Mouse (Mus musculus) C2C12 (cell line): ENCODE measurements around the gene Cntnap2. TPM values are rescaled to one million over a fixed set of nuclear protein-coding genes. Genes with fewer than 3 reads are reported as not detected.
A peak's percentile ranks its signal among the peaks of the same experiment; 100 is the strongest.

Source experiments
- H3K27me3 ChIP-seq: one replicate; pipeline ENCODE4 v1.6.1; 2011; ENCODE audit not compliant: control insufficient read depth, insufficient read depth, insufficient read length
- H3K36me3 ChIP-seq: one replicate; pipeline ENCODE4 v1.6.1; 2011; ENCODE audit not compliant: control insufficient read depth, insufficient read depth
- H3K4me3 ChIP-seq: one replicate; pipeline ENCODE4 v1.5.1; 2011; ENCODE audit warnings: mild to moderate bottlenecking, control low read depth; ENCODE audit not compliant: poor library complexity, insufficient read depth, severe bottlenecking
- H3K79me2 ChIP-seq: one replicate; pipeline ENCODE4 v1.6.1; 2011; ENCODE audit not compliant: control insufficient read depth, insufficient read depth
- H3K79me3 ChIP-seq: one replicate; pipeline ENCODE4 v1.6.1; 2011; ENCODE audit warnings: low read depth, control low read depth
- H3ac ChIP-seq: one replicate; pipeline ENCODE3; 2011; ENCODE audit warnings: low read depth; ENCODE audit not compliant: control insufficient read depth, insufficient read length
- CEBPB ChIP-seq: IDR thresholded peaks from one replicate; pipeline ENCODE4 v1.6.1; 2011; ENCODE audit warnings: low read depth, mild to moderate bottlenecking, control low read depth, moderate library complexity
- CTCF ChIP-seq: IDR thresholded peaks from one replicate; pipeline ENCODE4 v1.5.1; 2011; ENCODE audit not compliant: control insufficient read depth, insufficient read depth, insufficient read length
- FOSL1 ChIP-seq: IDR thresholded peaks from one replicate; pipeline ENCODE4 v1.8.0; 2011; ENCODE audit warnings: mild to moderate bottlenecking, low read length; ENCODE audit not compliant: poor library complexity, insufficient read depth, severe bottlenecking
- MAX ChIP-seq: IDR thresholded peaks from one replicate; pipeline ENCODE4 v1.6.1; 2011; ENCODE audit warnings: mild to moderate bottlenecking, control low read depth
- MYOD1 ChIP-seq: IDR thresholded peaks from one replicate; pipeline ENCODE4 v1.6.1; 2011; ENCODE audit warnings: low read depth; ENCODE audit not compliant: control insufficient read depth, insufficient read length
- MYOG ChIP-seq: IDR thresholded peaks from one replicate; pipeline ENCODE4 v1.6.1; 2011; ENCODE audit not compliant: control insufficient read depth, insufficient read length; ENCODE audit errors: extremely low read depth
- USF1 ChIP-seq: IDR thresholded peaks from one replicate; pipeline ENCODE4 v1.6.1; 2011; ENCODE audit warnings: low read depth, mild to moderate bottlenecking, control low read depth, moderate library complexity
- polyA plus RNA-seq: library from polyadenylated mRNA; unstranded; fragments of >200 nt; fragmentation: generic; extraction: Trizol; gene quantifications from one replicate; pipeline ENCODE4 v1.2.1, GENCODE M21; 2012; ENCODE audit warnings: missing spikeins

Cntnap2 gene
- polyA plus RNA-seq, 1 experiment: 0.02 TPM

DNA sequence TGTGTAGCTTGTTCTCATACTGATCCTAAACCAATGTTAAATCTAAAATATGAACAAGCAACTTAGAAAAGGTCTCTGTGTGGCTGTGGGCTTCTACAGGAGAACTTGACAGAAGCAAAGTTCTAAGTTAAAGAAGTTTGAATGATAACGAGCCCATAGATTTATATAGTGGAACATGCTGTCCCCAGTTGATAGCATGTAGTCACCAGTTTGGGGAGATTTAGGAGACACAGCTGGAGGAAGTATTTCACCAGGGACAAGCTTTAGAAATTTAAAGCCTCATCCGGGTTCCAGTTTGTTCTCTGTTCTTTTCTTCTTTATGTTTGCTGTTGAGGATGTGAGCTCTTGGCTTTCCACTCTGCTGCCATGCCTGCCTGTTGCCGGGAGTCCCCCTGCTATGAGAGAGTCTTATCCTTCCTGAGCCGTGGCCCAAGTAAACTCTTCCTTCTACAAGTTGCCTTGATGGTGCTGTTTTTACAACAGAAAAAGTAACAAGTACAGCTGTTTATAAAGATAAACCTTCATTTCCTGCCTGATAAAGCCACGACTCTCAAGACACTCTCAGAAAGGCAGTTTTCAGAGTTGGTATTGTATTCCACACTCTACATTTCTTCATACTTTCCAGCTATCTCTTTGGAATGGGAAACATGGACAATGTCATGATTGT lies 2264.1 kb downstream of the Cntnap2 start:
- Histone ChIP-seq H3ac (no peak overlapping the region), H3K79me2 (no peaks in the 10 kb centered on the region), H3K79me3 (no peaks in the 10 kb centered on the region), H3K36me3 (no peaks in the 10 kb centered on the region), H3K4me3 (no peak overlapping the region), H3K27me3 (no peaks in the 10 kb centered on the region)
- no peak for TF ChIP-seq MYOD1
- no peak for TF ChIP-seq MAX
- TF ChIP-seq FOSL1: no peak
- TF ChIP-seq USF1: no peak
- no peak for TF ChIP-seq CEBPB
- TF ChIP-seq CTCF: no peak
- no peak for TF ChIP-seq MYOG

DNA sequence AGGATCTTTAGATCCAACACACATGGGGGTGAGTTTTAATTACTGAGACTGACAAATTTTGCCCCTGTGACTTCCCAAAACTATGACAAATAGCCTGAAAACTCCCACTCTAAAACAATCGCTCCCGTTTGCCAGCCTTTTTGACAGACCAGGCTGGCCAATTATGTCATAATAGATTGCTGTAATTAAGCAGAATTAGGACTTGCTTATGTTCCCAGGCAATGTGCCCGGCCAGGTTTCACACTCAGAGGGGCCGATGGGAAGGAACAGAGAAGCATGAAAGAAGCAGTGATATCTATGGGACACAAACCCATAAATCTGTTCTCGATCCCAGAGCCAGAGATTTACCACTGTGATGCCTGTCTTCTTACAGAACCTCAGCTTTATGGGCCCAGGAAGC lies 2264.7 kb downstream of the Cntnap2 start:
- no peak for TF ChIP-seq CTCF
- no peak for TF ChIP-seq CEBPB
- TF ChIP-seq MYOG: no peak
- no peak for TF ChIP-seq MYOD1
- no peak for TF ChIP-seq MAX
- TF ChIP-seq USF1: no peak
- TF ChIP-seq FOSL1: no peak

DNA sequence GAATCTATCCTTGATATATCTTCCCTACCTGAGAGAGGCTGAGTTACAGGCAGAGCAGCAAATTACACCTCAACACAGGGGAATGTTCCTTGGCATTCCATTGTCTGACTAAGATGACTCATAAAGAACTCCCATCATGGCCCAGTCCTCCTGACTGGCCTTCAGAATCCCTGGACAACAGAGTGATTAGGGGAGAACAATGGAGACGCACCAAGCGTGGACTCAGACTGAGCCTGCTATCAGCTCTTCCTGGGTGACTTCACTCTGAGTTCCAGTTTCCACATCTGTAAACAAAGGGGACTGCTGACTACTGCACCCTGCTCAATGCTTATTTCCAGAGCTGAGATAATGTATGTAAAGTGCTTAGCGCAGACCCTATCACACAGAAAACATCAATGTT lies 2269.1 kb downstream of the Cntnap2 start:
- TF ChIP-seq CTCF (no peak), FOSL1 (no peak), CEBPB (no peak), USF1 (no peak), MYOD1 (no peak), MAX (no peak), MYOG (no peak)
- H3K79me3 ChIP-seq: no peaks in the 10 kb centered on the region
- H3K79me2 ChIP-seq: no peaks in the 10 kb centered on the region
- H3K4me3 ChIP-seq: no peak overlapping the region
- H3ac ChIP-seq: no peak overlapping the region
- no peaks in the 10 kb centered on the region for H3K27me3 ChIP-seq
- no peaks in the 10 kb centered on the region for H3K36me3 ChIP-seq

More for the DNA sequence above, 2264.7 kb downstream of the Cntnap2 start:
- H3K27me3 ChIP-seq: no peaks in the 10 kb centered on the region
- no peaks in the 10 kb centered on the region for H3K79me2 ChIP-seq
- no peak overlapping the region for H3K4me3 ChIP-seq
- H3K79me3 ChIP-seq: no peaks in the 10 kb centered on the region
- no peak overlapping the region for H3ac ChIP-seq
- H3K36me3 ChIP-seq: no peaks in the 10 kb centered on the region

DNA sequence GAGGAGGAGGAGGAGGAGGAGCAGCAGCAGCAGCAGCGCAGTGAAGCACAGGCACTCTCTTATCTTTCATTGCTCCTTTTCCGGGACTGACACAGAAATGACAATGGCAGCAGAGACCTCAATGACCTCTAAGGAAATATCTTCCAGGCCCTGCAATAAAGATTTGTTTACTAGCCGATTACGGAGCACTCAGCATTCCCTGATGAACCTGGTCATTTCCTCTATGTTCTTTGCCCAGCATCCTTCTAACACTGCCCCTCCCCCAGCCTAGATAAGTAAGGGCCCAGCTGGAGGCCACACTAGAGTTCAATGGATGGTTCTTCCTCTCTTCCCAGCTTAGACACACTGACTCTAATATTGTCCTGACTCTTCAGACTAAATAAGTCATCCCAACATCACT lies 2270.1 kb downstream of the Cntnap2 start:
- Histone ChIP-seq H3K27me3 (no peaks in the 10 kb centered on the region), H3K79me2 (no peaks in the 10 kb centered on the region), H3K79me3 (no peaks in the 10 kb centered on the region), H3K36me3 (no peaks in the 10 kb centered on the region), H3ac (no peak overlapping the region), H3K4me3 (no peak overlapping the region)
- no peak for TF ChIP-seq FOSL1
- no peak for TF ChIP-seq USF1
- TF ChIP-seq CTCF: no peak
- TF ChIP-seq MAX: no peak
- no peak for TF ChIP-seq MYOG
- no peak for TF ChIP-seq CEBPB
- TF ChIP-seq MYOD1: no peak

DNA sequence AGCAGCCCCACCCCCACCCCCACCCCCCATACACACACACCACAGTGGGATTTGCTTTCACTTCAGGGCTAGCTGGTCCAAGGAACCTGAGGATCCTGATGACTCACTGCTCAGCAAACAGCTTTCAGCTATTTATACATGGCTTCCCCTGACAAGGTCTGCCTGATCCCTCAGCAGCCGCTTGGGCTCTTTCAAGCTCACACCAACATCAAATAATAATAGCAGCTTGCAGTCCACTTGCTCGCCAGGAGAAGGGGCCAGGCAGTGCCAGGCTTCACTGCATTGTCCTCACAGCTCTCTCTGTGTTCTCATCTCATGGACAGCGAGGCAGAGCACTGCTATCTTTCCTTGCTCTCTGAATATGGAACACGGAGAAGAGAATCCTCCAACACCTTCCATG lies 2273.9 kb downstream of the Cntnap2 start:
- Histone ChIP-seq H3K4me3 (no peak overlapping the region), H3K27me3 (no peaks in the 10 kb centered on the region), H3K79me3 (no peaks in the 10 kb centered on the region), H3K79me2 (no peaks in the 10 kb centered on the region), H3K36me3 (no peaks in the 10 kb centered on the region), H3ac (peak overlapping the region; percentile 24)
- TF ChIP-seq USF1 (no peak), CEBPB (no peak), MYOG (no peak)

DNA sequence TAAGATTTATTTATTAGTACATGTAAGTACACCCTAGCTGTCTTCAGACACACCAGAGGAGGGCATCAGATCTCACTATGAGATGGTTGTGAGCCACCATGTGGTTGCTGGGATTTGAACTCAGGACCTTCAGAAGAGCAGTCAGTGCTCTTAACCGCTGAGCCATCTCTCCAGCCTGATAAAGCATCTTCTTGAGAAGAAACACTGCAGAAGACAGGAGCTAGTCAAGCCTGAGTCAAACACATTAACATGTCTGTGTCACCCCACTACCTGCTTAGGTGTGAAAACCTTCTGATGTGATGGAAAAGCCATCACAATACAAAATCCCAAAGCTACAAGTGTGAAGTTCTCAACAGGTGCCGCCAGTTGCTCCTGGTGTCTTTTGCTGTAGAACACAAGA lies 2275.2 kb downstream of the Cntnap2 start:
- Histone ChIP-seq H3ac (no peak overlapping the region), H3K4me3 (no peak overlapping the region), H3K27me3 (no peaks in the 10 kb centered on the region), H3K79me3 (no peaks in the 10 kb centered on the region), H3K36me3 (no peaks in the 10 kb centered on the region), H3K79me2 (no peaks in the 10 kb centered on the region)
- TF ChIP-seq USF1: no peak
- TF ChIP-seq CTCF: no peak
- no peak for TF ChIP-seq MAX
- TF ChIP-seq CEBPB: no peak
- TF ChIP-seq MYOD1: no peak
- no peak for TF ChIP-seq MYOG
- no peak for TF ChIP-seq FOSL1
